Mouse (Mus musculus) cerebellum, postnatal 14 days (tissue): Measurements from ENCODE around the gene Olfr313.

ENCODE experiments used
- DNase-seq, 2 experiments: peaks; one replicate each; pipeline ENCODE4 v3.0.0; 2021; ENCODE audit warnings: mixed read lengths in 2 of 2

The Olfr313 gene

GRCm38 (mm10) chr11:58860744-58861143 lies 45.9 kb downstream of the Olfr313 start:
- no peak for DNase-seq

- DNase-seq = peak; percentile 83 to 88
These were observed 52.5 kb downstream of the Olfr313 start, which contains the start of gene 2810021J22Rik for GRCm38 (mm10) chr11:58867039-58867953. 2810021J22Rik (plus strand) TSS chr11:58867216.

- DNase-seq = no peak
These were observed 53.1 kb downstream of the Olfr313 start for GRCm38 (mm10) chr11:58867954-58868330.
